Mouse (Mus musculus) granulocyte monocyte progenitor cell, adult 5-6 weeks (primary cell): ENCODE data around the gene Ndufa9. TPM values are rescaled to one million over a fixed set of nuclear protein-coding genes. Genes with fewer than 3 reads are reported as not detected.

Source experiments
- ATAC-seq: replicated peaks from 2 replicates; pipeline ENCODE4 v1.8.0; 2016; ENCODE audit warnings: mild to moderate bottlenecking, moderate TSS enrichment, inconsistent platforms; ENCODE audit not compliant: poor library complexity, severe bottlenecking
- total RNA-seq, 2 experiments: library from RNA; stranded (forward) in 1 of 2; stranded (reverse) in 1 of 2; fragments of 200-712, 200-1000 nt in 1 of 2; fragments of >200 nt in 1 of 2; fragmentation: Nextera tagmentation in 1 of 2; gene quantifications; 2 replicates each; pipeline ENCODE4 v1.2.3; 2014 to 2017

Gene Ndufa9
- total RNA-seq, 2 experiments from 2014 or later: 76.0 to 153 TPM

GRCm38 (mm10) chr6:126772326-126772725 lies 76.6 kb downstream of the Ndufa9 start:
- no peak for ATAC-seq

Other genes with a start within 250 kb of the Ndufa9 start
- not detected in 2 replicates for gene Kcna1, start 202.8 kb downstream of the Ndufa9 start, total RNA-seq (2014; fragmentation: Nextera tagmentation)
- not detected in 2 replicates for gene Kcna1, start 202.8 kb downstream of the Ndufa9 start, total RNA-seq (2017)
- 0.11 TPM in 1 of 2 replicates, not detected in the other for gene Kcna6, start 108.5 kb downstream of the Ndufa9 start, total RNA-seq (2014; fragmentation: Nextera tagmentation)
- not detected in 2 replicates for gene Kcna6, start 108.5 kb downstream of the Ndufa9 start, total RNA-seq (2017)
- not detected in 2 replicates for gene Akap3, start 4.0 kb upstream of the Ndufa9 start, total RNA-seq (2014; fragmentation: Nextera tagmentation)
- gene Akap3, start 4.0 kb upstream of the Ndufa9 start, total RNA-seq (2017): not detected in 2 replicates
- not detected in 2 replicates for gene Dyrk4, start 72.7 kb upstream of the Ndufa9 start, total RNA-seq (2014; fragmentation: Nextera tagmentation)
- not detected in 2 replicates for gene Dyrk4, start 72.7 kb upstream of the Ndufa9 start, total RNA-seq (2017)
- 45.2 and 51.5 TPM in 2 replicates for gene Rad51ap1, start 90.5 kb upstream of the Ndufa9 start, total RNA-seq (2014; fragmentation: Nextera tagmentation)
- gene Rad51ap1, start 90.5 kb upstream of the Ndufa9 start, total RNA-seq (2017): 140 and 161 TPM in 2 replicates
- gene D6Wsu163e, start 90.8 kb upstream of the Ndufa9 start, total RNA-seq (2014; fragmentation: Nextera tagmentation): 33.5 and 37.2 TPM in 2 replicates
- gene D6Wsu163e, start 90.8 kb upstream of the Ndufa9 start, total RNA-seq (2017): 40.2 and 51.9 TPM in 2 replicates
- gene Fgf6, start 166.4 kb upstream of the Ndufa9 start, total RNA-seq (2014; fragmentation: Nextera tagmentation): not detected in 2 replicates
- gene Fgf6, start 166.4 kb upstream of the Ndufa9 start, total RNA-seq (2017): not detected in 2 replicates
- not detected in 2 replicates for gene Fgf23, start 223.8 kb upstream of the Ndufa9 start, total RNA-seq (2014; fragmentation: Nextera tagmentation)
- gene Fgf23, start 223.8 kb upstream of the Ndufa9 start, total RNA-seq (2017): not detected in 2 replicates